Mouse (Mus musculus): ENCODE measurements around the gene Mrc2. TPM values are rescaled to one million over a fixed set of nuclear protein-coding genes. Genes with fewer than 3 reads are reported as not detected.

Gene Mrc2
- polyA plus RNA-seq, 1 experiment from 2014 or later, result 0.32 TPM

DNA sequence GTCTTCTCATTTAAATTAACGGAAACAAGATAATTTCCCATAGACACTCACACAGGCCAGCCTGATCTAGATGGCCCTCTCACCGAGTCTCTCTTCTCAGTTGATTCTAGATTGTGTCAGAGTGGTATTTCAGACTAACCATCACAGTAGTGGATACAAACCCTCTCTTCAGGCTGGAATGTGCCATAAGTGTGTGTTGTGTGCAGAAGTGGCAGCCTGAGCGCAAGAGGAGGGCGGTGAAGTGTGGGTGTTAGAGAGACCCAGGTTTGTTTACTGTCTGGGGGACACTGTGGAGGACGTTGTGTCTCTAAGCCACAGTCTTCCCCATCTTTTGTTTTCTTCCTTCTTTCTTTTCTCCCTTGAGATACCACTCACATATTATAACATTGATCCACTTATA lies 31.1 kb downstream of the Mrc2 start:
- Histone ChIP-seq H3K27me3 (ENCODE audit: insufficient read depth, low read length) (no peaks in the 10 kb centered on the region), H3K4me2 (ENCODE audit: low read depth, low read length) (no peak overlapping the region), H3K36me3 (replicated peaks; ENCODE audit: insufficient read depth, low read length) (no peaks in the 10 kb centered on the region), H3K4me3 (ENCODE audit: low read depth, low read length) (no peak overlapping the region), H3K4me1 (ENCODE audit: insufficient read depth) (no peaks in the 10 kb centered on the region), H3K9me3 (ENCODE audit: low read length) (no peaks in the 10 kb centered on the region), H3K9ac (replicated peaks) (no peak overlapping the region), H3K27ac (ENCODE audit: low read depth) (no peak overlapping the region)
- 79% methylated on average over 5 of the region's 5 CpGs for WGBS (ENCODE audit: insufficient replicate concordance)
- ATAC-seq (no peak), DNase-seq (no peak)
- TF ChIP-seq CTCF (IDR thresholded peaks at IDR 0.05; ENCODE audit: low read depth), result no peak
- TF ChIP-seq EP300 (IDR thresholded peaks at IDR 0.05; ENCODE audit: low read depth), result no peak

GRCm38 (mm10) chr11:105327101-105327500 lies 34.7 kb downstream of the Mrc2 start:
- Histone ChIP-seq H3K9me3 (ENCODE audit: low read length) (no peaks in the 10 kb centered on the region), H3K36me3 (replicated peaks; ENCODE audit: insufficient read depth, low read length) (no peaks in the 10 kb centered on the region), H3K4me1 (ENCODE audit: insufficient read depth) (no peaks in the 10 kb centered on the region), H3K4me3 (ENCODE audit: low read depth, low read length) (no peak overlapping the region), H3K4me2 (ENCODE audit: low read depth, low read length) (no peak overlapping the region), H3K27ac (ENCODE audit: low read depth) (no peak overlapping the region), H3K9ac (replicated peaks) (no peak overlapping the region), H3K27me3 (ENCODE audit: insufficient read depth, low read length) (no peaks in the 10 kb centered on the region)
- no peak for DNase-seq
- ATAC-seq, result no peak
- TF ChIP-seq EP300 (IDR thresholded peaks at IDR 0.05; ENCODE audit: low read depth) (no peak), CTCF (IDR thresholded peaks at IDR 0.05; ENCODE audit: low read depth) (no peak)
- WGBS (ENCODE audit: insufficient replicate concordance), result 90% methylated on average over 3 of the region's 3 CpGs

DNA sequence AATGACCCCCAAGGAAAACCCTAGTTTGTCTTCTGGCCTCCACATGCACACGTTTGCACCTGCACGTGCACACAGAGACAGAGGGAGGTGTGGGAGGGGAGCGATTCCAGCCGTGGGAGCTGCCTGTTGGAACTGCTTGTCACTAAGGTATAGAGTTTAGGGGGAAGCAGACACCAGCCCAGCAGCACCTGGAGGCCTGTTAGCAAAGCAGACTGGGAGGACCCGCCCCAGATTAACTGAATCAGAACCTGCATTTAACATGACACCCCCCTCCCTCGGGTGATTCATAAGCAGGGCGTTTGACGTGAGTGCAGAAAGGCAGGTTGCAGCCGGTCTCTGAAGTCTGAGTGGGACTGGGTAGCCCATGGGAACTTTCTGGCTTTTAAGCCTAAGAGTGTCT lies 37.5 kb downstream of the Mrc2 start:
- Histone ChIP-seq H3K27ac (ENCODE audit: low read depth) (no peak overlapping the region), H3K9ac (replicated peaks) (no peak overlapping the region), H3K27me3 (ENCODE audit: insufficient read depth, low read length) (no peaks in the 10 kb centered on the region), H3K36me3 (replicated peaks; ENCODE audit: insufficient read depth, low read length) (no peaks in the 10 kb centered on the region), H3K4me3 (ENCODE audit: low read depth, low read length) (no peak overlapping the region), H3K4me2 (ENCODE audit: low read depth, low read length) (no peak overlapping the region), H3K4me1 (ENCODE audit: insufficient read depth) (no peaks in the 10 kb centered on the region), H3K9me3 (ENCODE audit: low read length) (no peaks in the 10 kb centered on the region)
- WGBS (ENCODE audit: insufficient replicate concordance), result 75% methylated on average over 9 of the region's 9 CpGs
- TF ChIP-seq EP300 (IDR thresholded peaks at IDR 0.05; ENCODE audit: low read depth) (no peak), CTCF (IDR thresholded peaks at IDR 0.05; ENCODE audit: low read depth) (no peak)
- ATAC-seq, result no peak
- no peak for DNase-seq

DNA sequence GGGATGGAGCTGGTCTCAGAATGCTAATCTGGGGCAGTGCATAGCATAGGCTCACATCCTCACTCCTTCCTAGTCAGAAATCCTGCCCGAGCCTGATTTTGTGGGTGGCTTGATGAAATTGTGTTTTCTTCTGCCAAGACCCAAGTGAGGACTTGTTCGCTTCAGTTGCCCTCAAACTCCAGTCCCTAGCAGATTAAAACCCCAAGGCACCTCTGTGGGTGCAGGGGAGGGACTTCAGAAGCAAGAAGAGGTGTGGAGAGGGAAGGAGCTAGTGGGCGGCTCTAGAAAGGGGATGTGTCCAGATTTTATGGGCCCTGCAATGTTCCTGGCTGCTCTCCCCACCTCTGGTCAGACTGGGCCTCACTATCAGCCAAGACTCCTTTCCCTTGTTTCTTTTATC lies 38.7 kb downstream of the Mrc2 start:
- Histone ChIP-seq H3K9ac (replicated peaks) (no peak overlapping the region), H3K9me3 (ENCODE audit: low read length) (no peaks in the 10 kb centered on the region), H3K4me2 (ENCODE audit: low read depth, low read length) (no peak overlapping the region), H3K27me3 (ENCODE audit: insufficient read depth, low read length) (no peaks in the 10 kb centered on the region), H3K27ac (ENCODE audit: low read depth) (no peak overlapping the region), H3K4me3 (ENCODE audit: low read depth, low read length) (no peak overlapping the region), H3K36me3 (replicated peaks; ENCODE audit: insufficient read depth, low read length) (no peaks in the 10 kb centered on the region), H3K4me1 (ENCODE audit: insufficient read depth) (no peaks in the 10 kb centered on the region)
- ATAC-seq (no peak), DNase-seq (no peak)
- WGBS (ENCODE audit: insufficient replicate concordance), result 67% methylated on average over 3 of the region's 3 CpGs
- TF ChIP-seq EP300 (IDR thresholded peaks at IDR 0.05; ENCODE audit: low read depth), result no peak
- no peak for TF ChIP-seq CTCF (IDR thresholded peaks at IDR 0.05; ENCODE audit: low read depth)

DNA sequence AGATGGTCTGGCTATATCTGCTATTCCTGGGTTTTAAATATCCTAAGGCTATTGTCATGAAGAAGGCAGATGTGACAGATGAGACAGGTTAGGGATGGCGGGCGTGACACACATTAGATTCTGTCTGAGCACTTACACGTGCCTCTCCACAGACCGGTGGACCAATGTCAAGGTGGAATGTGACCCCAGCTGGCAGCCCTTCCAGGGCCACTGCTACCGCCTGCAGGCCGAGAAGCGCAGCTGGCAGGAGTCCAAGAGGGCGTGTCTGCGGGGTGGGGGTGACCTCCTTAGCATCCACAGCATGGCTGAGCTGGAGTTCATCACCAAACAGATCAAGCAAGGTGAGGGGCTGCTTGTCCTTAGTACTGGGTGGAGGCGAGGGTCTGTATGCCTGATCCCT lies 39.3 kb downstream of the Mrc2 start:
- 47% methylated on average over 10 of the region's 10 CpGs for WGBS (ENCODE audit: insufficient replicate concordance)
- ATAC-seq (no peak), DNase-seq (peak; percentile 59)

DNA sequence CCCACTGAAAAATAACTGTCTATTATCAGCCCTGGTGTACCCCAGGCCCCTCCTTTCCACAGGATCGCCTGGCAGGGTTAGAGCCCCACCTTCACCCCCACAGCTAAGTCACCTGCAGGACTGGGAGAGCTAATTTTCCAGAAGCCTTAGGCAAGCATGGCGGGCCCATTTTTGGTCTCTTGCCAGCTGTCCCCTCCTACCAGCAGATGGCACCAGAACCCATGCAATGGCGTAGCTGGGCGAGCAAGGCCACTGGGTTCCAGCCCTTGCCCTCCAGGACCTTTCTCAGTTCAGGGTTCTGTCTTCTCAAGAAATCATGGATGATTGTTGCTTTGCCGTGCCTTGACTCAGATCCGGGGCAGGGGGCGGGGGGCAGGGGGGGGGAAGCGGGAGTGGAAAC lies 40.0 kb downstream of the Mrc2 start:
- TF ChIP-seq CTCF (IDR thresholded peaks at IDR 0.05; ENCODE audit: low read depth) (peak; percentile 66), EP300 (IDR thresholded peaks at IDR 0.05; ENCODE audit: low read depth) (no peak)
- Histone ChIP-seq H3K4me2 (ENCODE audit: low read depth, low read length) (no peak overlapping the region), H3K4me1 (ENCODE audit: insufficient read depth) (no peaks in the 10 kb centered on the region), H3K9me3 (ENCODE audit: low read length) (no peaks in the 10 kb centered on the region), H3K27ac (ENCODE audit: low read depth) (no peak overlapping the region), H3K4me3 (ENCODE audit: low read depth, low read length) (no peak overlapping the region), H3K27me3 (ENCODE audit: insufficient read depth, low read length) (no peaks in the 10 kb centered on the region), H3K9ac (replicated peaks) (no peak overlapping the region), H3K36me3 (replicated peaks; ENCODE audit: insufficient read depth, low read length) (no peaks in the 10 kb centered on the region)
- ATAC-seq (no peak), DNase-seq (peak; percentile 57)
- 76% methylated on average over 7 of the region's 8 CpGs for WGBS (ENCODE audit: insufficient replicate concordance)

More for the DNA sequence above, 39.3 kb downstream of the Mrc2 start:
- Histone ChIP-seq H3K4me2 (ENCODE audit: low read depth, low read length) (no peak overlapping the region), H3K27me3 (ENCODE audit: insufficient read depth, low read length) (no peaks in the 10 kb centered on the region), H3K27ac (ENCODE audit: low read depth) (no peak overlapping the region), H3K36me3 (replicated peaks; ENCODE audit: insufficient read depth, low read length) (no peaks in the 10 kb centered on the region), H3K4me1 (ENCODE audit: insufficient read depth) (no peaks in the 10 kb centered on the region), H3K4me3 (ENCODE audit: low read depth, low read length) (no peak overlapping the region), H3K9me3 (ENCODE audit: low read length) (no peaks in the 10 kb centered on the region), H3K9ac (replicated peaks) (no peak overlapping the region)
- TF ChIP-seq EP300 (IDR thresholded peaks at IDR 0.05; ENCODE audit: low read depth) (no peak), CTCF (IDR thresholded peaks at IDR 0.05; ENCODE audit: low read depth) (no peak)

All from liver, postnatal 0 days (tissue).